Mouse (Mus musculus) intestine, embryonic 16.5 days (tissue): ENCODE data around the gene Eva1b. TPM values are rescaled to one million over a fixed set of nuclear protein-coding genes. Genes with fewer than 3 reads are reported as not detected.
A peak's percentile ranks its signal among the peaks of the same experiment; 100 is the strongest.

Experiments
- ATAC-seq: fragments of 200-750 bp; cut with Nextera tagmentation; 2 replicates; pipeline ENCODE4 v1.8.0; 2017; ENCODE audit warnings: moderate TSS enrichment, moderate library complexity
- H3K27ac ChIP-seq: fragments of 300-500 bp; sonication (generic); 2 replicates; pipeline ENCODE4 v1.5.1; 2014; ENCODE audit warnings: mild to moderate bottlenecking, low read length
- H3K27me3 ChIP-seq: fragments of 300-500 bp; sonication (generic); replicated peaks from 2 replicates; pipeline ENCODE4 v1.6.1; 2014; ENCODE audit warnings: low read length, control low read depth, mixed read lengths; ENCODE audit not compliant: control insufficient read depth, insufficient read depth
- H3K36me3 ChIP-seq: fragments of 300-500 bp; sonication (generic); 2 replicates; pipeline ENCODE4 v1.6.1; 2014; ENCODE audit warnings: low read length, control low read depth; ENCODE audit not compliant: control insufficient read depth, insufficient read depth
- H3K4me1 ChIP-seq: fragments of 300-500 bp; sonication (generic); 2 replicates; pipeline ENCODE4 v1.6.1; 2014; ENCODE audit warnings: low read length, control low read depth, mixed read lengths; ENCODE audit not compliant: control insufficient read depth, insufficient read depth
- H3K4me2 ChIP-seq: fragments of 300-500 bp; sonication (generic); 2 replicates; pipeline ENCODE4 v1.6.1; 2014; ENCODE audit warnings: low read depth, low read length, control low read depth
- H3K4me3 ChIP-seq: fragments of 300-500 bp; sonication (generic); 2 replicates; pipeline ENCODE4 v1.5.1; 2014; ENCODE audit warnings: mild to moderate bottlenecking, low read length
- H3K9ac ChIP-seq: fragments of 300-500 bp; sonication (generic); 2 replicates; pipeline ENCODE4 v1.6.1; 2014; ENCODE audit warnings: low read depth, low read length
- H3K9me3 ChIP-seq: fragments of 300-500 bp; sonication (generic); 2 replicates; pipeline ENCODE4 v1.6.1; 2016; ENCODE audit warnings: low read length, control low read depth; ENCODE audit not compliant: control insufficient read depth
- WGBS: fragments of 180-500 bp; shearing (Covaris S2); extraction: QIAGEN DNeasy Blood & Tissue Kit; methylation state at CpG from one replicate; pipeline ENCODE4 v1.1.7; 2014; 5-methylcytosine and 5-hydroxymethylcytosine counted together
- polyA plus RNA-seq: library from polyadenylated mRNA; unstranded; fragments of >200 nt; fragmentation: Nextera tagmentation; extraction: Ambion mirVana; gene quantifications from 2 replicates; pipeline ENCODE4 v1.2.1, GENCODE M21; 2015

Eva1b gene
- polyA plus RNA-seq, 1 experiment from 2014 or later: 35.4 TPM

DNA sequence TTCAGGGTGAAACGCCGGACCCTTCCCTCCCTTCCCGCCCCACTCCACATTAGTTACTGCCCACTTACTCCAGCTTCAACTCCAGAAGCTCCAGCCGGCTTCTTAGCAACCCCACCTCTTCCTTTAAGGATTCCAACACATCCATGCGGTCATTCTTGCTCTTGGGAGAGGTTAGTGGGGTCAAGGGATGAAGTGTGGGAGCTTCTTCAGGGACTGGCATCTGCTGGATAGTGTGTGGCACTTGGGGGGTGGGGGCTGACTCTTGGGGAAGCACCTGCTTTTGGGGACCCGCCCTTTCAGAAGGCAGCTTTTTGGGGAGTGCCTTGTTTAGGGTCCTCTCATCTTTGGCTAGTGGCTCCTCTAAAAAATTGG, 3.4 kb downstream of the Eva1b start:
- H3K4me2 ChIP-seq: peak overlapping the region; percentile 87
- no peaks in the 10 kb centered on the region for H3K27me3 ChIP-seq
- H3K4me3 ChIP-seq: peak overlapping the region; percentile 67
- ATAC-seq: no peak
- H3K9ac ChIP-seq: peak overlapping the region; percentile 18; the same call in 1 of the 2 replicates
- no peaks in the 10 kb centered on the region for H3K9me3 ChIP-seq
- H3K27ac ChIP-seq: peak overlapping the region; percentile 74
- peaks cover 2% of the 10 kb centered on the region; the same call in 1 of the 2 replicates for H3K36me3 ChIP-seq
- WGBS: 58% methylated on average over 6 of the region's 6 CpGs
- peaks cover 41% of the 10 kb centered on the region for H3K4me1 ChIP-seq

DNA sequence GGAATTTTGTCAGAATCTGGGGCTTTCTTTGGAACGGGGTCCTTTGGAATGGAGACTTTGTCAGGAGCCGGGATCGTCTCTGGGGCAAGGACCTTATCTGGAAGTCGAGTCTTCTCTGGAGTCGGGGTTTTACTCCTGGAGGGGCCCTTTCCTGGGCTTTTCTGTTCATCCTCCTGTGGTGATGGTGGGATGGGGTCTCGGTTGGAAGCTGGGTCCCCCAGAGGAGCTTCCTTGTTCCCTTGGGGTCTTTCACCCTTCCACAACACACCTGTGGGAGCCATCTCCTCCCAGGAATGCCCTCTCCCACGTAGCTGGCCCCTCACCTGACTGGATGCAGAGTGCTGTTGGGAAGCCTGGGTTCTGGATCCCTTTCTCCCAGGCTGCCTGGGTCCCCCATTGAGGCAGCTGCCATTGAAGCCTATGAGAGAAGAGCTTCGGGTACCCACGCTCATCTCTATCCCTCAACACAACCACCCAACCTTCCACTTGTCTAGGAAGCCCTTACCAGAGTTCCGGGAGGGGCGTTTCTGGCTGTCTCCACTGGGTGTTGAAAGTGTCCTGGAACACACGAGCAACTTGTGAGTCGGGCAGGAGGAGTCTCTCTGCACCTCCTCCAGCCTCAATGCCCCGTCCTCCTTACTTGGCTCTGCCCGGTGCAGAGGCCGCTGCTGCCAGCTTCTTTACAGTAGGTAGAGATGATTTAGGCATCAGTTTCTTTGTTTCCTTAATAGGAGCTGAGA, 4.3 kb downstream of the Eva1b start:
- Histone ChIP-seq H3K27me3 (no peaks in the 10 kb centered on the region), H3K4me3 (no peak overlapping the region)
- ATAC-seq: no peak

DNA sequence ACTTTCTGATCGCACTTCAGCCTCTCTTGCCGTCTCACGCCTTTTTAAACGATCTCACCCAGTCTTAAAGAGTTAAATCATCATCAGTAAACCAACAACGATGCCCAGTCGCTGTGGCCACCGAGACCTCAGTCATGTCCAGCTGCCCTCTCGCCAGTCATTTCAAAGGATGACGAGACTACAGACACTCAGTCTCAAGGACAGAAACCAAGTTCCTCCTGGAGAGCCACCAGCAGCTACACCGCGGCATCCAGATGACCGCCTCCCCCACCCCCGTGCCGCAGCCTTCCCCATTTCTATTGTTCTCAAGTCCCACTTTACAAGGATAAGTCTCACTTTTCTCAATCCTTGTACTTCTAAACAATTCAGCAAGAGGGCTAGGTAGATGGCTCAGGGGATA, 5.3 kb downstream of the Eva1b start:
- Histone ChIP-seq H3K4me2 (no peak overlapping the region), H3K4me1 (peaks cover 37% of the 10 kb centered on the region), H3K27me3 (no peaks in the 10 kb centered on the region), H3K9ac (no peak overlapping the region), H3K4me3 (no peak overlapping the region), H3K9me3 (no peaks in the 10 kb centered on the region), H3K36me3 (peaks cover 2% of the 10 kb centered on the region; the same call in 1 of the 2 replicates), H3K27ac (no peak overlapping the region)
- no peak for ATAC-seq
- WGBS: 59% methylated on average over 14 of the region's 14 CpGs

More for the DNA sequence above, 4.3 kb downstream of the Eva1b start:
- Histone ChIP-seq H3K4me1 (peaks cover 45% of the 10 kb centered on the region), H3K27ac (no peak overlapping the region), H3K9me3 (no peaks in the 10 kb centered on the region), H3K36me3 (peaks cover 2% of the 10 kb centered on the region; the same call in 1 of the 2 replicates), H3K9ac (no peak overlapping the region), H3K4me2 (no peak overlapping the region)
- WGBS: 84% methylated on average over 16 of the region's 16 CpGs

DNA sequence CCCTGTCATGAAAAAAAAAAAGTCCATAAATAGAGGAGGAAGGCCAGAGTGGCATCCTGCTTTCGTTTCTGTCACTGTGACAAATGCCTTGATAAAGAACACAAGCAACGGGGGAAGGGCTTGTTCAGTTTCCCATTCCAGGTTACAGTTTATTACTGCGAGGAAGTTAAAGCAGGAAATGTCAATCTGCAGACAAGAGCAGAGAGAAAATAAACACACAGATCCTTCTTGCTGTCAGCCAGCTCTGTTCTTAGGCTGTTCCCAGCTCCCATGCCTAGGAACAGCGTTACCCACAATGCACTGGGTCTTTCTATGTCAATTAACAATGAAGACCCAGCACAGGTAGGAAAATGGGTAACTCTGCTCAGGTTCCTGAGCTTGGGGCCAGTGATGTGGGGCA, 7.6 kb downstream of the Eva1b start:
- peaks cover 29% of the 10 kb centered on the region for H3K4me1 ChIP-seq
- peaks cover 2% of the 10 kb centered on the region; the same call in 1 of the 2 replicates for H3K36me3 ChIP-seq
- no peak for ATAC-seq
- H3K27ac ChIP-seq: peak overlapping the region; percentile 77
- no peak overlapping the region for H3K4me2 ChIP-seq
- peak overlapping the region; percentile 51; the same call in 1 of the 2 replicates for H3K9ac ChIP-seq
- WGBS: 21% methylated on average over 4 of the region's 4 CpGs
- H3K4me3 ChIP-seq: no peak overlapping the region
- H3K9me3 ChIP-seq: no peaks in the 10 kb centered on the region
- no peaks in the 10 kb centered on the region for H3K27me3 ChIP-seq

DNA sequence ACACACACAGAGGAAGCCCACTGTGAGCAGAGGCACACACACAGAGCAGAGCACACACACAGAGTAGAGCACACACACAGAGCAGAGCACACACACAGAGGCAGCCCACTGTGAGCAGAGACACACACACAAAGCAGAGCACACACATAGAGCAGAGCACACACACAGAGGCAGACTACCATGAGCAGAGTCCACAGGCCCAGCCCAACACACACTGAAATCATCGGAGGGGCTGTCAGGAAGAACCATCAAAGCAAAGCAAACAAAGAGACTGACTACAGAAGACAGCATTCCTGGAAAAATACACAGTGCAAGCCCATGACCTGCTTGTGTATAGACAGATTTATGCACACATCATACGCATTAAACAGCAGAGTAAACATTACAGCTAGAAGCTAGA, 8.3 kb downstream of the Eva1b start:
- WGBS: 9% methylated on average over 2 of the region's 2 CpGs
- H3K36me3 ChIP-seq: peaks cover 2% of the 10 kb centered on the region; the same call in 1 of the 2 replicates
- ATAC-seq: peak; percentile 23

DNA sequence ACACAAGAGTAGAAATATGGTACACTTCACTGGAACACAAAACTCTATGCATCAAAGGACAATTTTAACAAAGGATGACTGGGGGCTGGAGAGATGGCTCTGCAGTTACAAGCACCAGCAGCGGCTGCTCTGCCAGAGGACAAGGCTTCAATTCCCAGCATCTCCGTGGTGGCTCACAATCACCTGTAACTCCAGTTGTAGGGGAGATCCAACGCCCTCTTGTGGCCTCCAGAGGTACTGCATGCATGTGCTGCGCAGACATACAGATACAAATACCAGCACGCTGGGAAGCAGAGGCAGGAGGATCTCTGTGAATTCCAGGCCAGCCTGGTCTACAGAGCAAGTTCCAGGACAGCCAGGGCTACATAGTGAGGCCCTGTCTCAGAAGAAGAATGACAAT, 9.1 kb downstream of the Eva1b start:
- Histone ChIP-seq H3K36me3 (no peaks in the 10 kb centered on the region; the same call in 1 of the 2 replicates), H3K27ac (0 out of 2 replicates have a peak overlapping the region, but pooled peaks have one; percentile 77), H3K27me3 (no peaks in the 10 kb centered on the region), H3K9me3 (no peaks in the 10 kb centered on the region), H3K9ac (no peak overlapping the region), H3K4me1 (peaks cover 24% of the 10 kb centered on the region), H3K4me3 (no peak overlapping the region), H3K4me2 (no peak overlapping the region)
- ATAC-seq: no peak
- 58% methylated on average over 5 of the region's 5 CpGs for WGBS

More for the DNA sequence above, 8.3 kb downstream of the Eva1b start:
- Histone ChIP-seq H3K4me1 (peaks cover 26% of the 10 kb centered on the region), H3K27ac (peak overlapping the region; percentile 77), H3K4me2 (0 out of 2 replicates have a peak overlapping the region, but pooled peaks have one; percentile 10), H3K9ac (peak overlapping the region; percentile 51; the same call in 1 of the 2 replicates), H3K27me3 (no peaks in the 10 kb centered on the region), H3K9me3 (no peaks in the 10 kb centered on the region), H3K4me3 (no peak overlapping the region)

DNA sequence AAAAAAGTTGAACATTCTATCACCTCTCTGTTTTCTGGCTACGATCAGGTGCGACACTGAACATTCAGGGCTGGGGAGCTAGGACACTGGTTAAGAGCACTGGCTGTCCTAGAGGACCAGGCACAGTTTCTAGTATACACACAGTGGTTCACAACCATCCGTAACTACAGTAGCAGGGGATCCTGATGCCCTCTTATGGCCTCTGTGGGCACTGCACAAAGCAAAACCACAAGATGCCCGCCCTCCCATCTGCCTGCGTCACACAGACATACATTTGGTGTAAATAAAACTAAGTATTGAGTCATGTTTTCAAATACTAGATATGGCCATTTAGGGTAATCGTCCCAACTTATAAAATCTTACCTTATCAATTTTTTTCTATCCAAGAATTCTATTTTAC, 10.0 kb downstream of the Eva1b start:
- H3K27me3 ChIP-seq: no peaks in the 10 kb centered on the region
- no peak overlapping the region for H3K9ac ChIP-seq
- H3K27ac ChIP-seq: peak overlapping the region; percentile 47; the same call in 1 of the 2 replicates
- no peak overlapping the region for H3K4me3 ChIP-seq
- no peaks in the 10 kb centered on the region for H3K9me3 ChIP-seq
- H3K4me2 ChIP-seq: no peak overlapping the region
- WGBS: 89% methylated on average over 6 of the region's 6 CpGs
- peaks cover 32% of the 10 kb centered on the region for H3K4me1 ChIP-seq
- no peak for ATAC-seq
- H3K36me3 ChIP-seq: no peaks in the 10 kb centered on the region

DNA sequence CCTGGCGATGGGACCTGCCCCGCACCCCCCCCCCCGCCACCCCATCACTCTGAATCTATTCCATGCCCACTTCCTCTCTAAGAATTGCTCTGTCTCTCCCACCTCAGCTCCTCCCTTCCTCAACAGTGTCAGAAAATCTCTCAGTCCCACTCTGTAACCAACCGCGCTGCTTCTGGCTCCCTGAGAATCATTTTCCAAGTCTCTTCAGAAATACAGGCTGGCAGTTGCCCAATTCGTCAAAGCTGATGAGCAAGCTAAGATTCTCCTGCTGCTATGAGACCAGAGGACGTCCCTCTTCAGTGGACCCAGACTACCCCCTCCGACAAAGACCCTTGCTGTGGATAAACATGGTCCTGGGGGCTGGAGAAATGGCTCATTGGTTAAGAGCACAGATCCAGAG, 11.9 kb downstream of the Eva1b start:
- Histone ChIP-seq H3K9ac (no peak overlapping the region), H3K27me3 (no peaks in the 10 kb centered on the region), H3K27ac (no peak overlapping the region), H3K9me3 (no peaks in the 10 kb centered on the region), H3K4me2 (no peak overlapping the region), H3K36me3 (no peaks in the 10 kb centered on the region), H3K4me1 (peaks cover 41% of the 10 kb centered on the region), H3K4me3 (no peak overlapping the region)
- ATAC-seq: no peak
- 75% methylated on average over 8 of the region's 8 CpGs for WGBS

DNA sequence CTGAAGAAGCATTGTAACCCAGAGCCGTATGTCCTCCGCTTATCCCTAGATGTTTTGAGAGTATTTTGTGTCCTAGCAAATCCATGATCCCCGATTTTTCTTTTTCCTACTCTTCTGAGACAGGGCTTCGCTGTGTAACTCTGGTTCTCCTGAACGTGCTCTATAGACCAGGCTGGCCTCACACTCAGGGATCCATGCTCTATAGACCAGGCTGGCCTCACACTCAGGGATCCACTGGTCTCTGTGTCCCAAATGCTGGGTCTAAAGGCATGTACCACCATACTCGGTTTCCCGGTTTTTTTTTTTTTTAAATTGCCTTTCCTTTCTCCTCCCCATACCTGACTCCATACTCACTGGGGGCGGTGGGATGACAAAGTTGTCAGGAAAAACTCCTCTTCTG, 13.4 kb downstream of the Eva1b start:
- H3K9ac ChIP-seq: no peak overlapping the region
- no peaks in the 10 kb centered on the region for H3K27me3 ChIP-seq
- no peaks in the 10 kb centered on the region; the same call in 1 of the 2 replicates for H3K36me3 ChIP-seq
- H3K27ac ChIP-seq: no peak overlapping the region
- 88% methylated on average over 8 of the region's 8 CpGs for WGBS
- no peaks in the 10 kb centered on the region for H3K9me3 ChIP-seq
- H3K4me2 ChIP-seq: no peak overlapping the region
- no peak overlapping the region for H3K4me3 ChIP-seq
- ATAC-seq: no peak
- peaks cover 28% of the 10 kb centered on the region for H3K4me1 ChIP-seq
